Comparison of ENCODE assay signal across 8 mouse cellular contexts in the genomic region with DNA sequence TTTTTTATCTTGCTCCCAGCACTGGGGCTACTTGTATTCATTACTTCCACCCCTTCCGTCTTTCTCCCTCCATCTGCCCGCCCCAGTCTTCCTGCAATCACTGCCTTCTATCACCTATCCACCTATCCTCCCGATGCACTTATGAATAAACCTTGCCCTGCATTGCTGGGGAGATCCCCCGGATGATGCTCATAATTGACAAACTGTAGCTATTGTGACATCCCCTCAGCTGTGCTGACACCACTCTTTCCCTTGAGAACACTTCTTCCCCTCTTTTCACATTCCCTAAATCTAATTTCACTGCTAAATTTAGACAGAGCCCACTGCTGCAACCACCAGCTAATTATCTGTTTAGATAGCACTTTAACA. TPM values are rescaled to one million over a fixed set of nuclear protein-coding genes. Genes with fewer than 3 reads are reported as not detected.
DNase-seq lines count a peak whose midpoint lies in the region; ATAC-seq and TF ChIP-seq lines count a peak whose summit lies in the region.

A gene (minus strand): TSS at position 105 of the 369 bp plus-strand sequence.

- H3K27ac ChIP-seq in brown adipose tissue, adult 24 weeks (replicated peaks; ENCODE audit: low read depth, low read length): no peak within 1 kb of the TSS
- H3K27ac ChIP-seq in heart, postnatal 0 days (ENCODE audit: low read depth): peak within 1 kb of the TSS; percentile 97
- H3K27ac ChIP-seq in stomach, embryonic 14.5 days (ENCODE audit: low read length): peak within 1 kb of the TSS; percentile 97; the same call in 1 of the 2 replicates

- TF ChIP-seq CTCF in lung, adult 2 months (IDR thresholded peaks at IDR 0.05; ENCODE audit: insufficient read depth, low read length): no peak
- no peak for TF ChIP-seq CTCF in heart, postnatal 0 days (IDR thresholded peaks at IDR 0.05; ENCODE audit: low read depth)

- intact Hi-C loops in left cerebral cortex, postnatal 4 days (cut with DNase I): loop anchor here (10.0 kb wide), 2 partner anchors 356 to 1276 kb away; no protein-coding TSS in a partner anchor

- H3K4me1 ChIP-seq in lung, adult 2 months (ENCODE audit: control insufficient read depth, insufficient read depth, low read length): peaks cover 2% of the 10 kb centered on the region; the same call in 1 of the 2 replicates
- no peaks in the 10 kb centered on the region for H3K4me1 ChIP-seq in brown adipose tissue, adult 24 weeks (ENCODE audit: control insufficient read depth, insufficient read depth, insufficient read length, low read length)
- H3K4me1 ChIP-seq in heart, postnatal 0 days (ENCODE audit: control insufficient read depth, insufficient read depth): peaks cover 12% of the 10 kb centered on the region
- H3K4me1 ChIP-seq in stomach, embryonic 14.5 days (ENCODE audit: control insufficient read depth, insufficient read depth, low read length): peaks cover 16% of the 10 kb centered on the region; the same call in 1 of the 2 replicates

- 10% methylated on average over 4 of the region's 4 CpGs for WGBS in lung, adult 2 months
- 6% methylated on average over 4 of the region's 4 CpGs for WGBS in heart, postnatal 0 days
- 4% methylated on average over 4 of the region's 4 CpGs for WGBS in stomach, embryonic 14.5 days

- no peak for ATAC-seq in heart, postnatal 0 days (ENCODE audit: insufficient read depth, low read depth)
- no peak for ATAC-seq in stomach, embryonic 14.5 days (ENCODE audit: insufficient number of reproducible peaks, insufficient read depth, low FRiP score, low read depth)

- peak within 1 kb of the TSS; percentile 93 for H3K4me3 ChIP-seq in lung, adult 2 months (replicated peaks; ENCODE audit: extremely low read depth, low read depth, low read length)
- H3K4me3 ChIP-seq in brown adipose tissue, adult 24 weeks (ENCODE audit: insufficient read depth, low read depth, low read length): peak within 1 kb of the TSS; percentile 74
- peak within 1 kb of the TSS; percentile 98 for H3K4me3 ChIP-seq in heart, postnatal 0 days (ENCODE audit: low read depth, low read length)
- H3K4me3 ChIP-seq in stomach, embryonic 14.5 days (ENCODE audit: low read depth, low read length): peak within 1 kb of the TSS; percentile 90

- H3K36me3 ChIP-seq in heart, postnatal 0 days (replicated peaks; ENCODE audit: control insufficient read depth, insufficient read depth, low read length): no peaks in the 10 kb centered on the region
- H3K36me3 ChIP-seq in stomach, embryonic 14.5 days (ENCODE audit: control insufficient read depth, insufficient read depth, low read length): no peaks in the 10 kb centered on the region

- TF ChIP-seq POLR2A in lung, adult 2 months (IDR thresholded peaks at IDR 0.05; ENCODE audit: borderline replicate concordance, extremely low read depth, low read depth, low read length): no peak

- no peak for TF ChIP-seq EP300 in heart, postnatal 0 days (IDR thresholded peaks at IDR 0.05; ENCODE audit: low read depth)

- no peaks in the 10 kb centered on the region for H3K27me3 ChIP-seq in heart, postnatal 0 days (ENCODE audit: control insufficient read depth, insufficient read depth, low read length)
- H3K27me3 ChIP-seq in stomach, embryonic 14.5 days (ENCODE audit: control insufficient read depth, insufficient read depth, low read length): no peaks in the 10 kb centered on the region

- no peaks in the 10 kb centered on the region for H3K9me3 ChIP-seq in heart, postnatal 0 days (replicated peaks; ENCODE audit: control insufficient read depth, low read length)
- H3K9me3 ChIP-seq in stomach, embryonic 14.5 days (ENCODE audit: control insufficient read depth, low read depth, low read length): no peaks in the 10 kb centered on the region

- peak within 1 kb of the TSS; percentile 93 for H3K9ac ChIP-seq in heart, postnatal 0 days (replicated peaks; ENCODE audit: low read depth, low read length)
- peak within 1 kb of the TSS; percentile 57 for H3K9ac ChIP-seq in stomach, embryonic 14.5 days (replicated peaks; ENCODE audit: low read depth, low read length)

- DNase-seq in lung, adult 2 months: no peak
- DNase-seq in lung, postnatal 4 days: no peak
- no peak for DNase-seq in heart, postnatal 0 days (ENCODE audit: low spot score)
- no peak for DNase-seq in left cerebral cortex, postnatal 4 days
- DNase-seq in thymus, postnatal 14 days: no peak
- no peak for DNase-seq in cerebellum, adult 11 months

- peak within 1 kb of the TSS; percentile 90 for H3K4me2 ChIP-seq in heart, postnatal 0 days (ENCODE audit: low read depth, low read length)
- H3K4me2 ChIP-seq in stomach, embryonic 14.5 days (replicated peaks; ENCODE audit: low read depth, low read length): peak within 1 kb of the TSS; percentile 74

RNA-seq across cellular contexts. Expression of the gene that starts here (rescaled TPM):
- polyA plus RNA-seq in lung, adult 2 months (2012; rRNA removed): 14.7 and 22.3 TPM in 2 replicates
- 2.0 and 2.3 TPM in 2 replicates for polyA plus RNA-seq in brown adipose tissue, adult 24 weeks (2012; ENCODE audit: insufficient read depth, insufficient read length, missing spikeins)
- 25.7 and 28.7 TPM in 2 replicates for total RNA-seq in heart, postnatal 0 days (2014; rRNA removed; ENCODE audit: low replicate concordance)
- polyA plus RNA-seq in heart, postnatal 0 days (2015; fragmentation: Nextera tagmentation; extraction: Ambion mirVana): 8.6 and 9.6 TPM in 2 replicates
- 10 to 100 TPM; 77.6 to 92.8 TPM for total RNA-seq in left cerebral cortex, postnatal 4 days (2021)
- polyA plus RNA-seq in stomach, embryonic 14.5 days (2014; fragmentation: Nextera tagmentation; extraction: Ambion mirVana): 16.0 and 18.3 TPM in 2 replicates
